Mouse (Mus musculus) mouse embryonic stem cell (cell line): Measurements from ENCODE around the gene Trio.

Source experiments
- in situ Hi-C, 2 experiments: fragments of 300-500 bp; cut with MboI; formaldehyde crosslinking; loops; 1 replicate in 1 of 2; 3 replicates in 1 of 2; pipeline ENCODE4 v1.14.3; 2019 to 2020; ENCODE audit warnings: low sequenced_read_pairs in 2 of 2, low pct_unique_long_range_greater_than_20kb in 1 of 2, mixed read lengths in 1 of 2; ENCODE audit not compliant: unreplicated experiment in 1 of 2

Gene Trio

DNA sequence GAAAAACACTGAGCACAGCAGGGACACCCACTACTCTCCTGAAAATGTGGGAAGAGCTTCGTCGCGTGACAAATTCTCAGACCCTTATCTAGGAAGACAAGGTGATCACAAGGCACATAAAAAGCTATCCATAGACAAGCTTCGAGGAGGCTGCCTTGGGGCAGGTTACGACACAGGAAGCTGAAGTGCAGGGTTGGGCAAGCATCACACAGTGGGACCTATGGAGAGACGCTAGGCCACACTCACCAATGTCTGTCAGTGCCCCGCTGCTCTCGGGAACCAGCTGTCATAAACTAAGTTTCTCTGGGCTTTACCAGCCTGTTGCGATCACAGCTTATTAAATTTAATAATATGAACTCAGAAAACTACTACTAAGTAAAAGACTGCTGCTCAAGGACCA is 149.9 kb downstream of the Trio start:
- in situ Hi-C loops: no loop called here

DNA sequence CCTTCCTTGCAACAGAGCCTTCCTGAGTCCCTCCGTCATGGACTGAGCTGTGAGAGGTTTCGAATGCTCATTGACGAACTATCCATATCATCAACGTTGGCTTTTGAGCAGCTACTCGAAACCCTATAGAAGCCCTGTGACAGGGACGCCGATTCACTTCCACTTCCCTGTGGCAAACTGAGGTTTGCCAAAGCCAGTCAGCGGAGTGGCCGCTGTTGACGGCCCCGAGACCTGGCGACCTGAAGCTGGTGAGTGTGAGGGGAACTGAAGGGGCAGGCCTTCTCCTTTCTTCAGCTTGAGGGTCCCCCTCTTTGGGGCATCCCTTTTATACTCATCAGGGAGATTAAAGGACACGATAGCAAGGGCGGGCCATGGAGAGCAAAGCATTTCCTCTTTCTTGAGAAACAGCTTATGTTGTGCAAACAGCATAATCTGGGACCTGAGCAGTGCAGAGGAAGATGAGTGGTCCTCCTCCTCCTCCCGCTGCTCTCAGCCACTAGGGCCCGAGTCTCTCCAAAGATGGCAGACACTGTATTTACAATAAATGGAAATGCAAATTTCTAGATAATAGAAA is 151.8 kb downstream of the Trio start:
- in situ Hi-C loops: no loop called here

DNA sequence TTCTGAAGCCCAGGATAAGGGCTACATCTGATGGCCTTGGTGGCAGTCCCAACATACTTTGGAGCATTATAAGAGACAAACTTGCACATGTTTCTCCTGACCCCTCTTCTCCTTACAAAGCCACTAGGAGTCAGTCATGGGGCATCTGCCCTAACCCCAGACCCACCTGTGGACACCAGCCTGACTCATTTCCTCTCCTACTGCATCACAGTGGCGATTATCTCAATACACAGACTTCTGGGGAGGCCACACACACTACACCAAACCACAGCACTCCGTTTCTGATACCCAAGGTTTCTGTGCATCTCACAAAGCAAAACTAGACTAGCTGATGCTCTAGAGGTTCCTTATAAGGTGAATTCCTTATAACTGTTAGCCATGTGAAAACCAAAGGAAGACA is 153.4 kb downstream of the Trio start:
- in situ Hi-C loops: no loop called here

DNA sequence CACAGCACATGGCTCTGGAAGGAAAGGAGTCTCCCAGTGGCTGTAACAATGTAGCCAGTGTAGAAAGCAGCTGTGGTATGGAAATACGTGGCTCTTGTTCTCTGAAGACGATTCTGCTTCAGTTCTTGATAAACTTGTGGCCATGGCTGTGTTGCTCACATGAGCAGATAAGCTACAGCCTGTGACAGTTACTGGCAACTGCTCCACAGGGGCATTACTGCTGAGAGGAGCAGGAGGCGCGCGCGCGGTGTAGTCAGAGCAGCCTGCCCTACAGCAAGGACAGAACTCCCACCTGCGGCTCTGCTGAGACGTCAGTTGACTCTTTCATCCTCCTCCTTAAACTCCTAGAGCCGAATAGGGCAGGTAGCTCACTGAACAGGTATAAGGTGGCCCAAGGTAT is 153.9 kb downstream of the Trio start:
- in situ Hi-C loops: no loop called here

DNA sequence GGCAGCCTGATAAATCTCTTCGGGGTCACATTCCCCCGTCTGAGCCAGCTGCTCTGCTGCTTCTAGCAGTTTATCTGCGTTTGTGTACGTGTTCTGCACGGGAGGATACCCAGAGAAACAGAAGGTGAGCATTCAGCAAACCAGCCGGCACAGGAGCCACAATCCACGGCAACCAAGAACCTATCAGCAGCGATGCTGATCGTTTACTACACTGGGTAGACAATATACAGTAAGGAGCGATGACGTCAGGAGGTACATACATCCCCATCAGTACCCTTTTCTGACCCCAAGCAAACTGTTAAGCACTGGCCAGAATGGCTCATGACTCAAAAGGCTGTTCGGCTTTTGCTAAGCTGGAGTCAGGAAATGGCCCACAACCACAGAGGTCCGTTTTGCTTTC is 154.4 kb downstream of the Trio start:
- in situ Hi-C loops: no loop called here

DNA sequence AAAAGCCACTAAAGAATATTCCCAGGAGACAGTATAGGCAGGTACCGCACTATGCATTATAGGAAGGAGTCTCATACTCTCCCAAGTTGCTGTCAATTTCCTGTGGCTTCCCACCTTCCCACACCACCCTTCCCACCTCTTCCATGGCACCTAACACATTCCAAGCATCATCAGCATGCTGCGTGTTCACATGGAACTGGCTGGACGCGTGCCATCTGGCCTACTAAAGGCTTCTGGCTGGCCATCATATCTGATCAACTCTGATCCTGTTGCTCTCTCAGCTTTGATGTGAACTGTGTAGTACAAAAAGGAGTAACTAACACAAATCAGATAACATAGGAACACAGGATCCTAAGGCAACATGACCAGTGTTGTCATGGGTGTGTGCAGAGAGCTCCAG is 156.6 kb downstream of the Trio start:
- in situ Hi-C loops: no loop called here

DNA sequence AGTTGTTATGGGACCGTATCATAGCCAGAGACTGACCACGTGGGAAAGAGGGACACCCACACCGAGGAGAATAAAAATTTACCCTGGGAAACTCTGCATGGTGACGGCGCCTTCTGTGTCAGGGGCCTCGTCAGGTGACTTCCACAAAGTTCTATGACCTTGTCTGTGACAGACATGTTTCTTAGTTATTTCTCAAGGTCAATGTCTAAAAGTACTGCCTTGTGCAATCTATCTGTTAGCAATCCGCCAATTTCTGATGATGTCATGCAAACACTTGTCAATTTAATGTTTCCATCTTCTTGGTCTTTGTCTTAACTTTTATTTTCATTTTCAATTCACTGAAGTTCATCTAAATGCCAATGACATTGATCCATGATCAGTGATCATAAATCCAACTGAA is 157.8 kb downstream of the Trio start:
- in situ Hi-C loops: no loop called here

DNA sequence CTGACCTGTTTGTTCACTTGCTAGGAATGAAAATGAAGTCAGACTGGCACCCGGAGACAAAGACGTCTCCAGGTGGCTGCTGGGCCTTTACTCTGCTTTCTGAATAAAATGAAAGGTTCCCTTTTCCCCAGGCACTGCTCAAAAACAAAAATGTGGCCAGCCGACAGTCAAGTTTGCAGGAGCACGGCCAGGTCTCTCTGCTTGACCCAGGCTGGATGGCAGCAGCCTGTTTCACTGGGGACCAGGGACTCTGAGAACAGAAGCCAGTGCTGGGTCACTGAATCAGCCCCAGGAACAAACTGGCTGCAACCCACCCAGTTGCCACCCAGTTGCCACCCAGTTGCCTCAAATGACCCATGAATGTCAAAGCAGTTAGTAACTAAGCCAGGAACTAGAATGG is 159.2 kb downstream of the Trio start:
- in situ Hi-C loops: no loop called here

DNA sequence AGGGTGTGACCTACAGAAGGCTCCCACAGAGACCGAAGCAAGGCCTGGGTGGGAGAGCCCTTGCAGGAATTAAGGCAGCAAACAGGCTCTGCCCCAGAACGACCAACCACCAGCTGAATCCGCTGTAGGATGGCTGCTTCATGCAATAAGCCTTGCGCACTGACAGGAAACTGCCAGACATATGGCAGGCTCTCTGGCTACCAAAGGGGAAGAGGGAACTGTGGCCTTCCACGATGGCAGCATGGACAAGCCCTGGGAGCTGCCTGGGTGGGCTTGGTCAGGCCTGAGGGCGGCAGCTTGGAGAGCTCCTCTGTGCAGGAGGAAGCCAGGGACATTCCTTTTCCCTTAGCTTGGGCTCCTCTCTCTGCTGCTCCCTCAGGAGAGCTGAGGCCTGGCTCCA is 159.6 kb downstream of the Trio start:
- in situ Hi-C loops: no loop called here

DNA sequence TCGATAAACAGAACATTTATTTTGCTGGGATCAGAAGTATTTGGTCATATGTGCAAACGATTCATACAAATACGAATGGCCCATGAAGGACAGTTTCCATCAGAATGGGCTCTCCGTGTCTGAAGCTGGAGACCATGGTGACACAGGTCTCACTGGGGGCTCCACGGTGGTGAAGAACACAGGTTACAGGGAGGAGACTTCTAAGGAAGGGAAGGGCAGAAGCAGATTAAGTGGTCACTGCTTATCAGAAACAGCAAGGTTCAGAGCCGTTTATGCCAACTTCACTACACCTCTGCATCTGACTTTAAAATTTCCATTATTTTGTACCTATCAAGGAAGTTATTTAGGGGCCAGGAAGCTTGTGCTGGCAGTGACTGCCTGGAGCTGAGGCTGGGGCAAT is 161.3 kb downstream of the Trio start:
- in situ Hi-C loops: no loop called here

DNA sequence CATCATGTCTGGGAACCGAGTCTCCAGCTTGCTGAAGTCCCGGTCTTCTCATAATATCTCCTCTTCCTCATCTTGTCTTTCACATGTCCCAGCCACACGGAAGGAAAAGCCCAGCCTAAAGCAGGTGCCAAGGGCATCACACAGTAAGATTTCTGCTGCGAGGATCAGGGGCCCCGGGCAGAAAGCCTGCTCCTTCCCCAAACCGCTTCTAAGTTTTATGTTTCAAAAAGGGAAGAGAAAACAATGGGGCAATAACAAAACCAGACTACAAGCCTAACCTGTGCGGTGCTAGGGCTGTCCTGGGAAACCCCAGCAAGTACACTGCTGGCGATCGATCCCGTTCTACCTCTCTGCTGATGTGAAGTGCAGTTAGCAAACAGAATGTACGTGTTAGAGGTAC is 162.7 kb downstream of the Trio start:
- in situ Hi-C loops: no loop called here

DNA sequence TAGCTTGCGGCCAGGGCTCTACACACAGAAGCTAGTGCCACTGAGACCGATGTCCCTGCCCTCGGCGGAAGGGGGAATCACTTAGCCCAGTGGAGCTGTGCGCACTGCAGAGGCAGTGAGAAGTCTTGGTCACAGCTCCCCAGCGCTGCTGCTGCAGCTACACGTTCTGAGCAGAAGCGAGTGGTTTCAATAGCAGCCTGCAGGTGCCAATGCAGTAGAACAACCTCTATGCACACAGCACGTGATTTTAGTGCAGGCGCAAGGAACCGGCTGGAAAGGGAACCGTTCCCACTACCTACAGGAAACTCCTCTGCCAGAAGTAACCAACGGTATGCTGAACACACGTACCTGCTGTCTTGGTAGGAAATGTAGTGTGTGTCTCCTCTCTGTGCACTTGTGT is 165.2 kb downstream of the Trio start:
- in situ Hi-C loops: no loop called here

DNA sequence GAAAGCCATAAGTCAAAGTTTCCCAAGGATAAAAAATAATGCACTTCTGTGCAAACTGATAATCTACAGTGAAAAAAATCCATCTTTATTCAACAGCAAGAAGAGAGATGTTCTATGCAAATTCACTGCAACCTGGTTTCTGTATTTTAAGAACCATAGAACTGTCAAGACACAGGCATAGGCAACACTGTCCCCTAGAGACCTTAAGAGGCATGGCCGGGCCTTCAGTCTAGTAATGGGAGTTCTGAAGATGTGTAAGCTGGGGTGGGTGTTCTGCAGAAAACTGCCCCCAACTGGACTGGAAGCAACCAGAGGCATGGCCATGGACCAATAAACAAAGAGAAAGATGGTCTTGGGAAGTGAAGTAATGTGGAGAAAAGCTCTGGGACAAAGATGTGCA is 166.1 kb downstream of the Trio start:
- in situ Hi-C loops: no loop called here

DNA sequence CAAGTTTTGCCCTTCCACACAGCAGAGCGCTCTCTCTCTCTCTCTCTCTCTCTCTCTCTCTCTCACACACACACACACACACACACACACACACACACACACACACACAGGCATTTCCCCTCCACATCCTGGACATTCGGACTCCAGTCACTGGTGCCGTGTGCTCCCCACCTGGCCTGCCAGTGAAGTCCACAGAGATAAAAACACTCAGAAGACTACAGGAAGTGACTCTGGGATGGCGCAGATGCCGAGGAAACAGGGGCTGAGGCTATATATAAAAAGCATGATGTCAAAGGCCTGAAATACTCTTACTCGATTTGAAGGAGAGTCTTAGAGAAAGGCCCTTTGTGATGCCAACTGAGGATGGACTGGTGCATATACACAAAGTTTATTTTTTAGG is 166.5 kb downstream of the Trio start:
- in situ Hi-C loops: no loop called here

DNA sequence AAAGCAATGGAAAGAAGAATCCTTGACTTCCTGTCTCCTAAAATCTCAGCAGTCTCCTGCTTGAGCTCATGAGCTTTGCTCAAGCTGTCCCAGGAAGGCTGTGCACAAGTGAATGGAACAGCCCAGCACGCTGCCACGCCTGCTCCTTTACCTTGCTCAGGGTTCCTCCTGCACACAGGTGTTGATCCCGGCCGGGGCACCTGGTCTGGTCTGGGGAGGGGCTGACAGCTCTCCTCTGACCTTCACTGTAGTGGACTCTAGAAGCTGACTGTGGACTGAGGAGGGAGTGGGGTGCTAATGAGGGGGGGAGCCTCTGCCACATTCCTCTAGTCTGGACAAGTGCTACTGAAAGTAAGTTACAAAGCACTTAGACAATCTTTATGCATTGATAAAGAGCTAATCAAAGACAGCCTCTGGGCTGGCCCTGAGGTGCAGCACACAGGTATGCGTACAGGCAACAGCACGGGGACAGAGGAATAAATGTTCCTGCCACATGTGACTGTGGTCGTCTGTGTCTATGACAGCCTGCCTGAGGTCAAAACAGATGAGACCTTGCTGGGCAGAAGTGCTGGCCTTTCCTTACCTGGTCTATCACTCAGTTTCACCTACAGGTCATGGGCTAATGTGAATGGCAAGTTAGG is 167.3 kb downstream of the Trio start:
- in situ Hi-C loops: no loop called here

DNA sequence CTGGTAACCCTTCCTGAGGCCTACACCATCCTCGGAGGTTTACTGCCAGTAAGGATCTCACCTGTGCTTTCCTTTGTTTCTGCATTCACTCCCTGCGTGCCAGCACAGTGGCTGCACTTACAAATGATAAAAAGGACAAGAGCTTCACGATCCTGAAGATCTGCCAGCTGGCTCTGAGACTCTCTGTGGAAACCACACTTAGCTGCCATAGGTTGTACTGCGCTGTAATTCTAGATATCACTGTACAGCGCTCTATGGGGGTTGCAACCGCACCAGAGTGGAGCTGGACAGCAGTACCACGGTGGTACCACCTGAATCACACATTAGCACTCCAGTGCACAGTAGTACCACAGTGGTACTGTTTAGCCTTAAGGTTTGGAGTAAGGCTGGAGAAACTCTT is 168.4 kb downstream of the Trio start:
- in situ Hi-C loops: no loop called here

DNA sequence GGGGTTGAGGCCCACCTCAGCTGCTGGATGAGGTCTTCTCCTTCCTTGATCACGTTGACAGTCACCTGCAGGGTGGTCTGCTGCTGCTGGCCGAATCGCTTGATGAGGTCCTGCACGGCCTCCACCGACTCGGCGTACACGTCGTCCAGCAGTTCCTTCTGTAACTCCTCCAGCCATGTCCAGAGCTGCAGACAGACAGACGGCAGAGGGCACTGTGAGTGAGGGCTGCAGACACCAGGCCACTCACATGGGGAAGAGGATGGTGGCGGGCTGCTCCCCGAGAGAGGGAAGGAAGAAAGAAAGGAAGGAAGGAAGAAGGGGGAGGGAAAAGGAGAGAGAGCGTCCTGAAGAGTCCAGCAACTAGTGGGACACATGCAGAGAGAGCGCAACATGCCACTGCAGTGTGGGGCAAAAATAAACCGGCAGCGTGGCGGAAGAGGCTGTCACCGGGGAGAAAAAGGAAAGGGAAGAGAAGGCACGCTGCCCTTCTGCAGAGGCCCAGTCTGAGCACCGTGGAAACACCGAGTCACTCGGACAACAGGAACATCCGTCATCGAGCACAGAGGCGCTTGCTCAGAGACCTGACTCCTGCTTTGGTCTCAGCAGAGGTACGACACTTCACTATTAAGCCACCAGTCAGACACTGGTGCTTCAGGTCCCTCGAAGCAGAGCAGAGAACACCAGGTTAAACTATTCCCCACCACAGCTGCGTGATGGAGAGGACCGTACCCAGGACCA is 169.4 kb downstream of the Trio start:
- in situ Hi-C loops: no loop called here

DNA sequence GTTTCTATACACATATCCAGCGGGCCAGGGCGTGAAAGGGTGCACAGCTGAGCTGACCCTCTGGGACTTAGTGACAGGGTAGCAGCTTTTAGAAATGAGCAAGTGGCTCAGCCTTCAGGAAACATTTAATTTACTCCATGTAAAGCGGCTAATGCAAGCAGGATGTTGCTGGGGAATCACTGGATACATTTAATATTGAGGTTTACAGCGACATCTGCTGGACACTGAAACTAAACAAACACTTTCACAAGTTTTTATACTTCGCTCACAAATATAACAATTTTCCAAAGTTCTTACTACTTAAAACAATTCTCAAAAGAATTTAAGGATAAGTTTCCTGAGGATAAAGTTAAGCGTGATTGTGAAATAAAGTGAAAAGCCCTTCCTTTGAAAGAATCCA is 174.3 kb downstream of the Trio start:
- in situ Hi-C loops: no loop called here

DNA sequence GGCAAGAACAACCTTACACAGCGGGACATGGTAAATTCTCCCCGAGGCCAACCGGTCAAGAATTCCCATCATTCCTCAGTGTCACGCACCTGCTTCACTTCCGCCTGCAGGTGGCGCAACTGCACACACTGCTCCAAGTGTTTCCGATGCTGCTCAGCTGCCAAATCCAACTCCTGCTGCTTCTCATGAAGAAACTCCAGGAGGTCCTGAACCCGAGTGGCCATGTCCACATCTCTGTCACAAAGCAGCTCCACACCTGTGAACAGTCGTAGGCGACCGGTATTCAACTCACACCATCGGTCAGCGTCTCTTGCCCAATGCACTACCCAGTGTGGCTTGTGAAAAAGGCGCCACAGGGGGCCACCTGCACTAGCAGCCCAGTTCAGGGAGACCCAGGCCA is 174.7 kb downstream of the Trio start:
- in situ Hi-C loops: no loop called here

DNA sequence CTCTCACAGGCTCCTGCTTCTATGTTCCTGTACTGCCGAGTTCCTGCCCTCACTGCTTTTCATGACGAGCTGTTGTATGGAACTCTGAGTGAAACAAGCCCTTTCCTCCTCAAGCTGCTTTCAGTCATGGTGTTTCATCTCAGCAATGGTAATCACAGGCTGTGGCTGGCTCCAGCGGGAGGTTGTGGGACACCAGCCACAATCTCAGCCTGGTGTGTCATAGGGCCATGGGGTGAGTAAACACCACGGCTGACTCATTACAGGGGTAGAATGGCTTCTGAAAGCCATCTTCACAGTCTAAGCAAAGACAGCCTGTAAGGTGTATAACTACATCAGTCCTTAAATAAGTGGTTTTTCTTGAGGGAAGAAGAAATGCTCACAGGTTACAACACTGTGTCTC is 175.7 kb downstream of the Trio start:
- in situ Hi-C loops: no loop called here
